ENCODE assay signal across 11 mouse cellular contexts in genomic region chr5:121827876-121828275, GRCm38 (mm10). TPM values are rescaled to one million over a fixed set of nuclear protein-coding genes. Genes with fewer than 3 reads are reported as not detected.
A peak's percentile ranks its signal among the peaks of the same experiment; 100 is the strongest.
DNase-seq lines count a peak whose midpoint lies in the region; ATAC-seq lines count a peak whose summit lies in the region.
"Had no signal": no experiment of that assay in that cellular context is flagged by ENCODE, and none has a peak within 500 bp of the region (broad histone marks: within the 10 kb centered on the region; RNA-seq: fewer than 3 reads in every experiment).

No protein-coding gene starts in this region.

- no peaks in the 10 kb centered on the region for H3K9me3 ChIP-seq in hindbrain, embryonic 10.5 days
- H3K9me3 ChIP-seq in hindbrain, embryonic 11.5 days (ENCODE audit: control insufficient read depth, low read length), result no peaks in the 10 kb centered on the region
- no peaks in the 10 kb centered on the region for H3K9me3 ChIP-seq in embryonic facial prominence, embryonic 10.5 days
- H3K9me3 ChIP-seq in hindbrain, embryonic 13.5 days, result no peaks in the 10 kb centered on the region
- H3K9me3 ChIP-seq in midbrain, embryonic 15.5 days, result no peaks in the 10 kb centered on the region

- DNase-seq in hindbrain, embryonic 10.5 days (ENCODE audit: low spot score), result no peak
- DNase-seq in hindbrain, embryonic 11.5 days (ENCODE audit: low spot score), result no peak
- DNase-seq in embryonic facial prominence, embryonic 10.5 days (ENCODE audit: low spot score), result no peak
- DNase-seq in embryo, embryonic 11 days, result no peak
- no peak for DNase-seq in adrenal gland, adult 2 months
- no peak for DNase-seq in cerebellum, adult 9-10 months
- DNase-seq: adrenal gland, adult 8-10 months; heart, postnatal 36 days had no signal

- no peak overlapping the region for H3K9ac ChIP-seq in hindbrain, embryonic 11.5 days (ENCODE audit: low read depth, low read length)
- no peak overlapping the region for H3K9ac ChIP-seq in hindbrain, embryonic 13.5 days
- no peak overlapping the region for H3K9ac ChIP-seq in midbrain, embryonic 15.5 days

- H3K4me2 ChIP-seq in hindbrain, embryonic 11.5 days (replicated peaks; ENCODE audit: low read depth, low read length), result no peak overlapping the region
- peak overlapping the region; percentile 94 for H3K4me2 ChIP-seq in hindbrain, embryonic 13.5 days
- peak overlapping the region; percentile 77 for H3K4me2 ChIP-seq in midbrain, embryonic 15.5 days

- peaks cover 61% of the 10 kb centered on the region for H3K27me3 ChIP-seq in hindbrain, embryonic 10.5 days (ENCODE audit: insufficient read depth, poor library complexity, severe bottlenecking)
- peaks cover 12% of the 10 kb centered on the region for H3K27me3 ChIP-seq in hindbrain, embryonic 11.5 days (ENCODE audit: control insufficient read depth, insufficient read depth, low read length)
- H3K27me3 ChIP-seq in embryonic facial prominence, embryonic 10.5 days (replicated peaks; ENCODE audit: low read depth, poor library complexity, severe bottlenecking), result peaks cover 62% of the 10 kb centered on the region
- H3K27me3 ChIP-seq in hindbrain, embryonic 13.5 days, result peaks cover 36% of the 10 kb centered on the region
- H3K27me3 ChIP-seq in midbrain, embryonic 15.5 days (replicated peaks), result peaks cover 10% of the 10 kb centered on the region
- H3K27me3 ChIP-seq: Patski had no signal

- WGBS in hindbrain, embryonic 10.5 days, result 81% methylated on average over 4 of the region's 4 CpGs
- WGBS in hindbrain, embryonic 11.5 days, result 86% methylated on average over 4 of the region's 4 CpGs
- WGBS in embryonic facial prominence, embryonic 10.5 days, result 84% methylated on average over 4 of the region's 4 CpGs
- WGBS in hindbrain, embryonic 13.5 days, result 78% methylated on average over 4 of the region's 4 CpGs
- WGBS in midbrain, embryonic 15.5 days, result 76% methylated on average over 4 of the region's 4 CpGs

- peaks cover 49% of the 10 kb centered on the region for H3K36me3 ChIP-seq in hindbrain, embryonic 10.5 days
- 0 out of 2 replicates have a peak, but pooled peaks cover 3% of the 10 kb centered on the region for H3K36me3 ChIP-seq in hindbrain, embryonic 11.5 days (ENCODE audit: control insufficient read depth, insufficient read depth, low read length)
- H3K36me3 ChIP-seq in embryonic facial prominence, embryonic 10.5 days (replicated peaks), result peaks cover 53% of the 10 kb centered on the region
- H3K36me3 ChIP-seq in hindbrain, embryonic 13.5 days, result peaks cover 17% of the 10 kb centered on the region
- no peaks in the 10 kb centered on the region for H3K36me3 ChIP-seq in midbrain, embryonic 15.5 days (replicated peaks)

- peak overlapping the region; percentile 59 for H3K4me3 ChIP-seq in hindbrain, embryonic 10.5 days
- no peak overlapping the region for H3K4me3 ChIP-seq in hindbrain, embryonic 11.5 days (ENCODE audit: low read depth, low read length)
- H3K4me3 ChIP-seq in embryonic facial prominence, embryonic 10.5 days, result peak overlapping the region; percentile 65; the same call in 1 of the 2 replicates
- peak overlapping the region; percentile 45; the same call in 1 of the 2 replicates for H3K4me3 ChIP-seq in hindbrain, embryonic 13.5 days
- H3K4me3 ChIP-seq in midbrain, embryonic 15.5 days, result no peak overlapping the region

- H3K27ac ChIP-seq in hindbrain, embryonic 10.5 days, result no peak overlapping the region
- no peak overlapping the region for H3K27ac ChIP-seq in hindbrain, embryonic 11.5 days (ENCODE audit: low read depth, low read length)
- no peak overlapping the region for H3K27ac ChIP-seq in embryonic facial prominence, embryonic 10.5 days (replicated peaks)
- H3K27ac ChIP-seq in hindbrain, embryonic 13.5 days, result peak overlapping the region; percentile 42; the same call in 1 of the 2 replicates
- no peak overlapping the region for H3K27ac ChIP-seq in midbrain, embryonic 15.5 days

- no peak for ATAC-seq in hindbrain, embryonic 11.5 days (ENCODE audit: low FRiP score)
- ATAC-seq in hindbrain, embryonic 13.5 days (ENCODE audit: low FRiP score), result no peak
- ATAC-seq in midbrain, embryonic 15.5 days (replicated peaks), result no peak
- ATAC-seq: Patski had no signal

- H3K4me1 ChIP-seq in hindbrain, embryonic 10.5 days (replicated peaks), result peaks cover 44% of the 10 kb centered on the region
- H3K4me1 ChIP-seq in hindbrain, embryonic 11.5 days (replicated peaks; ENCODE audit: control insufficient read depth, insufficient read depth, low read length), result 0 out of 2 replicates have a peak, but pooled peaks cover 11% of the 10 kb centered on the region
- peaks cover 37% of the 10 kb centered on the region for H3K4me1 ChIP-seq in embryonic facial prominence, embryonic 10.5 days
- H3K4me1 ChIP-seq in hindbrain, embryonic 13.5 days (replicated peaks), result peaks cover 37% of the 10 kb centered on the region
- peaks cover 19% of the 10 kb centered on the region for H3K4me1 ChIP-seq in midbrain, embryonic 15.5 days

RNA-seq across cellular contexts. Expression of gene Sh2b3, which starts 9.6 kb away (rescaled TPM):
- polyA plus RNA-seq in hindbrain, embryonic 10.5 days (2016; fragmentation: Nextera tagmentation; extraction: Ambion mirVana), result 9.3 and 11.1 TPM in 2 replicates
- 8.4 and 9.6 TPM in 2 replicates for polyA plus RNA-seq in hindbrain, embryonic 11.5 days (2014; fragmentation: Nextera tagmentation; extraction: Ambion mirVana)
- 7.9 TPM in 2 replicates for polyA plus RNA-seq in embryonic facial prominence, embryonic 10.5 days (2016; fragmentation: Nextera tagmentation; extraction: Ambion mirVana)
- polyA plus RNA-seq in hindbrain, embryonic 13.5 days (2015; fragmentation: Nextera tagmentation; extraction: Ambion mirVana), result 6.4 and 6.5 TPM in 2 replicates
- polyA plus RNA-seq in midbrain, embryonic 15.5 days (2015; fragmentation: Nextera tagmentation; extraction: Ambion mirVana), result 7.7 and 8.2 TPM in 2 replicates
- total RNA-seq in adrenal gland, adult 2 months (2021), result 10 to 100 TPM; 28.8 to 32.1 TPM
- polyA plus RNA-seq in adrenal gland, adult 2 months (2012; rRNA removed), result 138 and 147 TPM in 2 replicates

RNA-seq across cellular contexts. Expression of gene Pheta1, which starts 20.9 kb away (rescaled TPM):
- 44.8 and 54.5 TPM in 2 replicates for polyA plus RNA-seq in hindbrain, embryonic 10.5 days (2016; fragmentation: Nextera tagmentation; extraction: Ambion mirVana)
- 27.0 and 29.3 TPM in 2 replicates for polyA plus RNA-seq in hindbrain, embryonic 11.5 days (2014; fragmentation: Nextera tagmentation; extraction: Ambion mirVana)
- 56.5 and 60.0 TPM in 2 replicates for polyA plus RNA-seq in embryonic facial prominence, embryonic 10.5 days (2016; fragmentation: Nextera tagmentation; extraction: Ambion mirVana)
- polyA plus RNA-seq in hindbrain, embryonic 13.5 days (2015; fragmentation: Nextera tagmentation; extraction: Ambion mirVana), result 45.5 and 47.4 TPM in 2 replicates
- polyA plus RNA-seq in midbrain, embryonic 15.5 days (2015; fragmentation: Nextera tagmentation; extraction: Ambion mirVana), result 55.4 and 55.5 TPM in 2 replicates
- total RNA-seq in adrenal gland, adult 2 months (2021), result 1 to 10 TPM; 5.6 to 9.2 TPM
- polyA plus RNA-seq in adrenal gland, adult 2 months (2012; rRNA removed), result 24.3 and 27.4 TPM in 2 replicates

Comparison
In these comparisons a context has a peak if more than half of its experiments do, and no peak if none do; other contexts are left out.
1. H3K4me3 ChIP-seq: peak in hindbrain, embryonic 10.5 days (single experiment), embryonic facial prominence, embryonic 10.5 days (single experiment) and hindbrain, embryonic 13.5 days (single experiment); none in hindbrain, embryonic 11.5 days (single experiment) and midbrain, embryonic 15.5 days (single experiment).
2. RNA of gene Sh2b3, which starts 9.6 kb away (polyA plus RNA-seq): 138 to 147 TPM in adrenal gland, adult 2 months; 9.3 to 11.1 TPM in hindbrain, embryonic 10.5 days, 8.4 to 9.6 TPM in hindbrain, embryonic 11.5 days, 7.9 TPM in embryonic facial prominence, embryonic 10.5 days, 7.7 to 8.2 TPM in midbrain, embryonic 15.5 days and 6.4 to 6.5 TPM in hindbrain, embryonic 13.5 days; every median in the first group is over 10 times any median in the second.